Mouse (Mus musculus): ENCODE data around the gene Usp37. TPM values are rescaled to one million over a fixed set of nuclear protein-coding genes. Genes with fewer than 3 reads are reported as not detected.

Usp37 gene
- polyA plus RNA-seq (2021): 8.4 TPM

GRCm38 (mm10) chr1:74544184-74544583 is at the start of gene Usp37:
TSS of gene Usp37 (minus strand) at chr1:74544284.
- POLR2A ChIA-PET: no interaction called here
- CTCF ChIA-PET: no interaction called here
- in situ Hi-C loops (cut with MboI; ENCODE audit: low pct_unique_long_range_greater_than_20kb): no loop called here
- peaks cover 25% of the 10 kb centered on the region for H3K27me3 ChIP-seq
- DNase-seq (ENCODE audit: low read depth, low spot score): no peak
- ATAC-seq: no peak
- TF ChIP-seq CTCF (IDR thresholded peaks at IDR 0.05): no peak

DNA sequence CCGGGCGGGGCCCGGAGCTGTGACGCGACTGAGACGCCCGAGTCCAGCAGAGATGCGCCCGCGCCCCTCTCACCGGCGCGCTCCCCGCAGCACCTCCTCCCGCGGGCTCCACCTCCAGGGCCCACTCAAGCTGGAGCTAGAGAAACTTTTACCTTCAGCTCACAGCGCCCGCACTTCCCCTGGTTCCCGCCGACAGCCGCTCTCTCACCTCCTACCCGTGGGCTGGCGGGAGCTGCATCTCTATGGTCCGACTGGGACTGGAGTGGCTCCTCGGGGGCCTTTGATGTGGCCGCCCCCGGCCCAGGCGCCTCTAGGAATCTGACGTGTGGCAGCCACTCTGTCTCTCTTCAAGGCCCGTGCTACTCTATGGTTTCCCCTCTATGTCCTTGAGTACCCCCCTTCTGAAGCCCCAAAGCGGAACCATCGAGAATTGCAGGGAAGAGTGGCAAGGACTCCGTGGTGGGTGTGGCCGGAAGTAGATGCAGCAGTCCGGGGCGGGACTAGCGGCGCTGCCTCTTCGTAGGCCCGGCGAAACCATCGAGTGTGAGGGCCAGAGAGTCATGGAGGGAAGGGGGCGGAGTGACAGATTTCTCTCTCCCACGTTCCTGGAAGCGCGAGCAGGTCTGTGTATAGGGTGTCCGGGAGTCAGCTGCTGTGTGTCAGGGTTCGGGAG is 43.8 kb upstream of the Usp37 start, which contains the start of the genes Zfp142 and Bcs1l:
Gene Zfp142, minus strand, starts transcription at position 474 of the 673 bp plus-strand sequence.
Gene Bcs1l, plus strand, starts transcription at position 517 of the 673 bp plus-strand sequence.
- CTCF ChIA-PET: no interaction called here
- ATAC-seq (peak; percentile 88), DNase-seq (ENCODE audit: low read depth, low spot score) (peak; percentile 97)
- H3K27me3 ChIP-seq: no peaks in the 10 kb centered on the region
- no peak for TF ChIP-seq CTCF (IDR thresholded peaks at IDR 0.05)
- in situ Hi-C loops (cut with MboI; ENCODE audit: low pct_unique_long_range_greater_than_20kb): no loop called here
- POLR2A ChIA-PET: interaction anchor here (2.3 kb wide), 1 partner anchor 13 kb away, joined by 9 read pairs; the partner anchor contains the start of genes Rnf25 and Stk36

- DNase-seq (ENCODE audit: low read depth, low spot score) (no peak), ATAC-seq (peak; percentile 2)
- in situ Hi-C loops (cut with MboI; ENCODE audit: low pct_unique_long_range_greater_than_20kb): no loop called here
- TF ChIP-seq CTCF (IDR thresholded peaks at IDR 0.05): no peak
- ChIA-PET CTCF (no interaction called here), POLR2A (interaction anchor here (2.3 kb wide), 1 partner anchor 14 kb away, joined by 9 read pairs; the partner anchor contains the start of genes Rnf25 and Stk36)
- no peaks in the 10 kb centered on the region for H3K27me3 ChIP-seq
These were observed 43.2 kb upstream of the Usp37 start for GRCm38 (mm10) chr1:74587233-74587772.

DNA sequence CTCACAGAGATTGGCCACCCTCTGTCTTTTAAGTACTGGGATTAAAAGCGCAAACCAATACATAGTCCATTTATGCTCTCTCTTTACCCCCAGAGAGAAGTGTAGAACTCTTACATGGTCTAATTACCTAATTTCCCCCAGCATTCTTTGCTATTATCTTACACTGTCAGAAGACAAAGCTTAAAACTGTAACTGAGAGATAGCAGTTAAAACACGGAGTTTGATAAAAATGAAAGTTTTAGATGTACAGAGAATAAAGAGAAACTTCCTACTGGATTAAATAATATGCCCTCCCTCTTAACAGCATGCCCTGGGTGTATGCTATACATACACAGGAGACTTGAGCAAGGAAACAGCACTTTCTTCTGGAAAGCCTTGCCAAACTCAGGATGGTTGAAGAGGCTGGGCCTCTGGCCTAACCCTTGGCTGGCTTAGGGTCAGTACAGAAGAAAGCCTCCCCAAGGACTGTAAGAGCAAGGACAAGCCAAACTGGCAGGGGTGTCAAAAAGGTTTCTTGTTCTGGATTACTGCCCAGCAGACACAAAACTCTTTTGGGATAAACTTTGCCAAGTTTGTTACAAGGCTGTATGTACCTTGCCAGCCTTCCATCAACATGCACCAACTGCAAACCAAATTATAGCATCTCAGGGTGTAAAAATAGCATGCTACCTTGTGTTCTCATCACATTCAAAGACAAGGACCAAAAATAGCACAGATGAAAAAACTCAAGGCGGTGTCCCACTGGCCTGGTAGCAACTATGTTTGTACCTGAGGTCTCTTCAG is 40.7 kb upstream of the Usp37 start:
- DNase-seq (ENCODE audit: low read depth, low spot score) (no peak), ATAC-seq (no peak)
- POLR2A ChIA-PET: interaction anchor here (1.2 kb wide), 1 partner anchor 32 kb away, joined by 4 read pairs; no protein-coding TSS in a partner anchor
- TF ChIP-seq CTCF (IDR thresholded peaks at IDR 0.05): no peak
- in situ Hi-C loops (cut with MboI; ENCODE audit: low pct_unique_long_range_greater_than_20kb): no loop called here
- CTCF ChIA-PET: no interaction called here
- H3K27me3 ChIP-seq: no peaks in the 10 kb centered on the region

DNA sequence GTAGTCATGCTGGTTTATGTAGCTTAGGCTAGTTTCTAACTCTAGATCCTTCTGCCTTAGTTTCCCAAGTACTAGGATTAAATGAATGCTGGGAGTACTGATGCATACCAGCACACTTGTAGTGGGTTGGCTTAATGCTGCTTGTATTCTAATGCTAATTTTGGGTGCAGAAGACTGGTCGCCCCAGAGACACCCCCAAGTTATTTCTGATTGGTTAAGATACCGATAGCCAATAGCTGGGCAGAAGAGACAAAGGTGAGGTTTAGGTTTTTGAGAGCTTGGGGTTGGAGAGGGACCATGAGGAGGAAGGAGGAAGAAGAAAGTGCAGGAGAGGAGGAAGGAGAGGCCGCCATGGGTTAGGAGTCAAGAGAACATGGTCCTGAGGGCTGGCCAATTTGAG is 38.5 kb upstream of the Usp37 start:
- ChIA-PET POLR2A (no interaction called here), CTCF (no interaction called here)
- no peak for ATAC-seq

DNA sequence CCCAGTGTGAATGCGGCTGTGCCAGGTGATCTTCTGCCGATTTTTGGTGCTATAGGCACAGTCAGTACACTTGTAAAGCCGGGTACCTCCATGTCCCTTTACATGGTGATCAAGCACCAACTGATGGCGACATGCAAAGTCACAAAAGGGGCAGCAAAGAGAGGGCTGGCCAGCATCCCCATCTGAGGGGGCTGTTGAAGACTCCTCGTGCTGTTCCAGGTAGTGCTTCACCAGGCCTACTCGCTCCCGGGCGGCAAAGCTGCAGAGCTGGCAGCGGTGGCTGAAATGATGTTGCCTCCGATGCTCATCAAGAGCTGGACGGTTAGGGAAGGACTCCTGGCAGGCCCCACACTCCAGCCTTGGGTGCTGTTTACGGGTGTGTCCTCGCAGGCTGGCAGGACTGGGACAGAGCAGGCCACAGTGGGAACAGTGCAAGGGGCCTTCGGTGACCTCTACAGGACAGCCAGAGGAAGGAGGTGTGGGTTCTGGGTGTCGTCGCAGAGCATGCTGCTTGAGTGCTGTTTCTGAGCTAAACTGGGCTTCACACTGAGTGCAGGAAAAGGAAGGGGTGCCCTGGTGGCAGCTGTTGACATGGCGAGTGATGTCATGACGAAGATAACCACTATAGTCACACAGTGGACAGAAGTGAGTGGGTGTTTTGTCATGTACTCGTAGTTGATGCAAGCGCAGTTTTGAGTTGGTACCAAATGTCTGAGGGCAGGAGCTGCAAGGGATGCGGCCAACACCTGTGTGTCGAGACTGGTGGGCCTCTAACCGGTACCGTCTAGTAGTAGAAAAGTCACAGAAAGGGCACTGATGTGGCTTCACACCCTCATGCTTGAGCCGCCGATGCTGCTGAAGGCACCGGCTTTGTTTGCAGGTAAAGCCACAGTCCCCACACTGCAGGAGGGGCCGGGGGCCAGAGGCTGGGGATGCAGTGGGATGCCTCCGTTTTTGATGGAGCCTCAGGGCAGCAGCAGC is 25.9 kb upstream of the Usp37 start:
- ATAC-seq: no peak
- in situ Hi-C loops (cut with MboI; ENCODE audit: low pct_unique_long_range_greater_than_20kb): no loop called here
- H3K27me3 ChIP-seq: no peaks in the 10 kb centered on the region
- no peak for TF ChIP-seq CTCF (IDR thresholded peaks at IDR 0.05)
- ChIA-PET CTCF (interaction anchor here (1.5 kb wide), 1 partner anchor 7 kb away, joined by 3 read pairs; no protein-coding TSS in a partner anchor), POLR2A (no interaction called here)
- no peak for DNase-seq (ENCODE audit: low read depth, low spot score)

More for the DNA sequence above, 38.5 kb upstream of the Usp37 start:
- no peaks in the 10 kb centered on the region for H3K27me3 ChIP-seq
- no peak for DNase-seq (ENCODE audit: low read depth, low spot score)
- TF ChIP-seq CTCF (IDR thresholded peaks at IDR 0.05): no peak
- in situ Hi-C loops (cut with MboI; ENCODE audit: low pct_unique_long_range_greater_than_20kb): no loop called here

DNA sequence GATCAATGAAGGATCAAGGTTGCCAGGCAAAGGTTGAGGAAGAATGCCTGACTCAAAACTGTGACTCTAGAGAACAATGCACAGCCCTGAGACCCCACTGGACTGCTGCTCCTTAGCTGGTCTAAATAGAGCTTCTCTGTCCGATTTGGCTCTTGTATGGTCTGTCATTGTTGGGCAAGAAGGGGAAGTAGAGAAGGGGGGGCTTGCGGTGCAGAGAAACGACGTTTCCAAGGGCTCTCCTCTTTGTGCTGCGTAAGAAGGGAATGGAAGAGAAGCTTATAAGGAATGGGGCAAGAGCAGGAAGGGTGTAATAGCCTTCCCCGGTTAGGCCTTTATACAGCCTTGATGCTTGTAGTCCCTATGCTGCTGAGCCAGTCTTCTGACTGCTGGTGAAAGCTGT is 21.8 kb upstream of the Usp37 start:
- POLR2A ChIA-PET: no interaction called here
- ATAC-seq (no peak), DNase-seq (ENCODE audit: low read depth, low spot score) (no peak)
- no peak for TF ChIP-seq CTCF (IDR thresholded peaks at IDR 0.05)
- in situ Hi-C loops (cut with MboI; ENCODE audit: low pct_unique_long_range_greater_than_20kb): no loop called here
- H3K27me3 ChIP-seq: no peaks in the 10 kb centered on the region
- CTCF ChIA-PET: no interaction called here

GRCm38 (mm10) chr1:74559061-74559460 is 15.0 kb upstream of the Usp37 start:
- H3K27me3 ChIP-seq: no peaks in the 10 kb centered on the region
- POLR2A ChIA-PET: no interaction called here
- in situ Hi-C loops (cut with MboI; ENCODE audit: low pct_unique_long_range_greater_than_20kb): no loop called here

DNA sequence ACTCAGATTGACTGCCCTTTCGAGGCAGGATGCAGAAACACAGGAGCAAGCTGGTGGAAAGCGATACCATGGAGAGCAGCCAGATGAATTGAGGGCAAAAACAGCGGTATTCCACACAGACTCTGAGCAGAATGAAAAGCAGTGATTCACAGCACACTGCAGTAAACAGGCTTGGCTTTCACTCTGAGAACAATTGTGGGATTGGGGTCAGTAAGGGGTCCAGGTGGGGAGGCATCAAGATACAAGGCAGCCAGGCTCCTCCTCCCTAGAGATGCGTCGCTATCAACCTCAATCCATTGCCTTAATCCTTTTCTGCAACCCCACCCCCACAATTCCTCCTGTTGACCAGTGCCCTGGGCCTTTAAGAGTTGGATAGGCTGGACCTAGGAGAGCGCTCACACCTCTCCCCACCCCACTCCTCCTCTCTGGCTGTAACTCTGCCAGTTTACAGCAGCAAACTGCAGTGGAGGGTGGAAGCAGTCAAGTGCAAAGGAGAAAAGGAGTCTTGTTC is 1.6 kb downstream of the Usp37 start, which contains the start of gene Plcd4:
Gene Plcd4, plus strand, starts transcription at position 438 of the 511 bp plus-strand sequence.
- CTCF ChIA-PET: no interaction called here
- POLR2A ChIA-PET: no interaction called here
- ATAC-seq (no peak), DNase-seq (ENCODE audit: low read depth, low spot score) (no peak)
- H3K27me3 ChIP-seq: peaks cover 25% of the 10 kb centered on the region
- in situ Hi-C loops (cut with MboI; ENCODE audit: low pct_unique_long_range_greater_than_20kb): no loop called here
- no peak for TF ChIP-seq CTCF (IDR thresholded peaks at IDR 0.05)

More at GRCm38 (mm10) chr1:74559061-74559460, 15.0 kb upstream of the Usp37 start:
- no peak for ATAC-seq
- no peak for DNase-seq (ENCODE audit: low read depth, low spot score)
- CTCF ChIA-PET: no interaction called here
- TF ChIP-seq CTCF (IDR thresholded peaks at IDR 0.05): no peak

All from Patski (cell line).